Mouse (Mus musculus): Measurements from ENCODE around the gene Tmed9.
"Not testable (repeated sequence)": the region's sequence is repeated elsewhere in the genome, so short reads cannot be mapped to it uniquely, and the experiment has no call there.

Gene Tmed9

GRCm38 (mm10) chr13:55568524-55568923 is 5.0 kb upstream of the Tmed9 start:
- DNase-seq = not testable (repeated sequence)

GRCm38 (mm10) chr13:55569726-55570285 is 3.7 kb upstream of the Tmed9 start:
- DNase-seq = peak; percentile 7

- DNase-seq = peak; percentile 46
Observed at GRCm38 (mm10) chr13:55570286-55570973, 3.1 kb upstream of the Tmed9 start.

GRCm38 (mm10) chr13:55571027-55571751 is 2.3 kb upstream of the Tmed9 start, which contains the start of gene Fam193b:
Gene Fam193b, minus strand, starts transcription at chr13:55571120.
- DNase-seq = peak; percentile 96

- DNase-seq = no peak
Observed at GRCm38 (mm10) chr13:55571977-55572376, 1.6 kb upstream of the Tmed9 start.

GRCm38 (mm10) chr13:55574321-55574720 is 789 bp downstream of the Tmed9 start:
- DNase-seq = no peak

- no peak for DNase-seq
Observed at GRCm38 (mm10) chr13:55575932-55576331, 2.4 kb downstream of the Tmed9 start.

GRCm38 (mm10) chr13:55576872-55577271 is 3.3 kb downstream of the Tmed9 start:
- DNase-seq = not testable (repeated sequence)

- DNase-seq = no peak
Observed at GRCm38 (mm10) chr13:55578086-55578485, 4.6 kb downstream of the Tmed9 start.

GRCm38 (mm10) chr13:55591961-55592490 is 18.5 kb downstream of the Tmed9 start:
- DNase-seq = no peak

- peak; percentile 96 for DNase-seq
Observed at GRCm38 (mm10) chr13:55592512-55593253, 19.2 kb downstream of the Tmed9 start.

GRCm38 (mm10) chr13:55593254-55593747 is 19.8 kb downstream of the Tmed9 start:
- no peak for DNase-seq

- no peak for DNase-seq
Observed at GRCm38 (mm10) chr13:55595375-55595774, 21.8 kb downstream of the Tmed9 start.

- DNase-seq = no peak
Observed at GRCm38 (mm10) chr13:55596802-55597201, 23.3 kb downstream of the Tmed9 start.

- DNase-seq = peak; percentile 91
Observed at GRCm38 (mm10) chr13:55599566-55600540, 26.3 kb downstream of the Tmed9 start, which contains the start of gene B4galt7. Gene B4galt7, plus strand, starts transcription at chr13:55599896.

- DNase-seq = no peak
Observed at GRCm38 (mm10) chr13:55600657-55601056, 27.1 kb downstream of the Tmed9 start.

- peak; percentile 86 for DNase-seq
Observed at GRCm38 (mm10) chr13:55601611-55602010, 28.1 kb downstream of the Tmed9 start.

GRCm38 (mm10) chr13:55604606-55605005 is 31.1 kb downstream of the Tmed9 start:
- DNase-seq = no peak

- DNase-seq = no peak
Observed at GRCm38 (mm10) chr13:55606899-55607623, 33.5 kb downstream of the Tmed9 start.

GRCm38 (mm10) chr13:55607624-55608006 is 34.1 kb downstream of the Tmed9 start:
- no peak for DNase-seq

- no peak for DNase-seq
Observed at GRCm38 (mm10) chr13:55611996-55612395, 38.5 kb downstream of the Tmed9 start.
